ENCODE assay signal across 8 mouse cellular contexts in genomic region chr11:69419443-69419812, GRCm38 (mm10). TPM values are rescaled to one million over a fixed set of nuclear protein-coding genes. Genes with fewer than 3 reads are reported as not detected.
DNase-seq lines count a peak whose midpoint lies in the region; ATAC-seq and TF ChIP-seq lines count a peak whose summit lies in the region.

No protein-coding gene starts in this region.

- no peaks in the 10 kb centered on the region for H3K9me3 ChIP-seq in CH12.LX (replicated peaks; ENCODE audit: low read length)
- H3K9me3 ChIP-seq in embryonic facial prominence, embryonic 13.5 days: no peaks in the 10 kb centered on the region
- no peaks in the 10 kb centered on the region for H3K9me3 ChIP-seq in limb, embryonic 15.5 days

- WGBS in embryonic facial prominence, embryonic 13.5 days: under 1% methylated on average over 19 of the region's 19 CpGs
- WGBS in limb, embryonic 15.5 days: under 1% methylated on average over 19 of the region's 19 CpGs

- peak overlapping the region; percentile 38 to 50 (median 48) for H3K4me3 ChIP-seq in CH12.LX (replicated peaks in 1 of 3; ENCODE audit: low read depth in 2 of 3, low read length in 2 of 3, poor library complexity in 1 of 3)
- H3K4me3 ChIP-seq in embryonic facial prominence, embryonic 13.5 days: peak overlapping the region; percentile 79
- H3K4me3 ChIP-seq in limb, embryonic 15.5 days: peak overlapping the region; percentile 62

- dilution Hi-C loops in CH12.LX (cut with MboI; ENCODE audit: extremely low pct_ligation_motif_present, extremely low pct_unique_long_range_greater_than_20kb, low sequenced_read_pairs): no loop called here

- peak in 1 of 2 experiments; percentile 74; a peak in 2 of 4 replicates for TF ChIP-seq CTCF in CH12.LX (conservative IDR thresholded peaks at IDR 0.05 in 1 of 2, IDR thresholded peaks at IDR 0.05 in 1 of 2; ENCODE audit: low read depth in 2 of 2, low read length in 2 of 2)

- ATAC-seq in embryonic facial prominence, embryonic 13.5 days (ENCODE audit: insufficient number of reproducible peaks, insufficient read depth, low FRiP score, low TSS enrichment, low read depth): no peak
- ATAC-seq in limb, embryonic 15.5 days (ENCODE audit: insufficient number of reproducible peaks, low FRiP score, low TSS enrichment, low read depth): no peak

- peak; percentile 52 for DNase-seq in adrenal gland, adult 2 months
- DNase-seq in adrenal gland, postnatal 25 days: no peak
- peak; percentile 49 for DNase-seq in CH12.LX (ENCODE audit: extremely low read depth)
- DNase-seq in heart, postnatal 4 days: peak; percentile 64
- peak; percentile 69 for DNase-seq in naive thymus-derived CD4-positive, alpha-beta T cell, adult 2 months (ENCODE audit: low read depth)
- no peak for DNase-seq in layer of hippocampus, adult 8-10 months (ENCODE audit: low spot score in 2 of 2)

- H3K4me2 ChIP-seq in CH12.LX (ENCODE audit: insufficient read depth, low read depth, poor library complexity, severe bottlenecking): peak overlapping the region; percentile 93
- peak overlapping the region; percentile 97 for H3K4me2 ChIP-seq in embryonic facial prominence, embryonic 13.5 days
- peak overlapping the region; percentile 94 for H3K4me2 ChIP-seq in limb, embryonic 15.5 days

- no peak for TF ChIP-seq EP300 in CH12.LX (IDR thresholded peaks at IDR 0.05; ENCODE audit: low read length)

- H3K9ac ChIP-seq in CH12.LX (ENCODE audit: insufficient read depth, low read depth): peak overlapping the region; percentile 52
- H3K9ac ChIP-seq in embryonic facial prominence, embryonic 13.5 days: peak overlapping the region; percentile 68
- peak overlapping the region; percentile 35; the same call in 1 of the 2 replicates for H3K9ac ChIP-seq in limb, embryonic 15.5 days

- H3K36me3 ChIP-seq in CH12.LX (replicated peaks in 1 of 2; ENCODE audit: control insufficient read depth in 1 of 2, insufficient read depth in 1 of 2, low read length in 1 of 2): no peaks in the 10 kb centered on the region
- no peaks in the 10 kb centered on the region for H3K36me3 ChIP-seq in embryonic facial prominence, embryonic 13.5 days
- no peaks in the 10 kb centered on the region for H3K36me3 ChIP-seq in limb, embryonic 15.5 days

- peak; percentile 59 for TF ChIP-seq RAD21 in CH12.LX (IDR thresholded peaks at IDR 0.05; ENCODE audit: low read depth, low read length)

- peaks cover 71% of the 10 kb centered on the region for H3K27me3 ChIP-seq in CH12.LX (replicated peaks)
- H3K27me3 ChIP-seq in embryonic facial prominence, embryonic 13.5 days: peaks cover 28% of the 10 kb centered on the region
- peaks cover 25% of the 10 kb centered on the region for H3K27me3 ChIP-seq in limb, embryonic 15.5 days

- in situ Hi-C loops in CH12.LX (cut with MboI; ENCODE audit: low pct_ligation_motif_present, low pct_unique_long_range_greater_than_20kb, low sequenced_read_pairs): no loop called here

- no peak for TF ChIP-seq POLR2A in CH12.LX (IDR thresholded peaks at IDR 0.05; ENCODE audit: low read depth, low read length)

- no peaks in the 10 kb centered on the region for H3K79me2 ChIP-seq in CH12.LX (replicated peaks; ENCODE audit: control insufficient read depth, extremely low read depth, insufficient read depth, poor library complexity, severe bottlenecking)

- H3K4me1 ChIP-seq in CH12.LX (ENCODE audit: control insufficient read depth in 1 of 2, insufficient read depth in 2 of 2): peaks cover 19 to 51% of the 10 kb centered on the region in 2 experiments
- H3K4me1 ChIP-seq in embryonic facial prominence, embryonic 13.5 days: peaks cover 43% of the 10 kb centered on the region
- peaks cover 54% of the 10 kb centered on the region for H3K4me1 ChIP-seq in limb, embryonic 15.5 days

- H3K27ac ChIP-seq in CH12.LX (ENCODE audit: insufficient read depth, low read depth): peak overlapping the region; percentile 29; the same call in 1 of the 2 replicates
- peak overlapping the region; percentile 99 for H3K27ac ChIP-seq in embryonic facial prominence, embryonic 13.5 days
- peak overlapping the region; percentile 98 for H3K27ac ChIP-seq in limb, embryonic 15.5 days

TF ChIP-seq in CH12.LX, 34 proteins besides CTCF, POLR2A, EP300 and RAD21:
- no peak for TF ChIP-seq JUN (IDR thresholded peaks at IDR 0.05; ENCODE audit: insufficient read depth, low read depth, low read length)
- 0 out of 2 replicates have a peak, but pooled peaks have one; percentile 20 for TF ChIP-seq ELF1 (IDR thresholded peaks at IDR 0.05; ENCODE audit: low read depth, low read length)
- peak; percentile 27 for TF ChIP-seq ZC3H11A (IDR thresholded peaks at IDR 0.05; ENCODE audit: low read depth, low read length)
- peak; percentile 42; the same call in 1 of the 2 replicates for TF ChIP-seq MEF2A (IDR thresholded peaks at IDR 0.05; ENCODE audit: borderline replicate concordance, low read depth, low read length)
- peak; percentile 80 for TF ChIP-seq MAZ (IDR thresholded peaks at IDR 0.05; ENCODE audit: low read depth, low read length)
- peak; percentile 29; the same call in 1 of the 2 replicates for TF ChIP-seq MAX (IDR thresholded peaks at IDR 0.05; ENCODE audit: low read length)
- peak; percentile 37; the same call in 1 of the 2 replicates for TF ChIP-seq CHD1 (IDR thresholded peaks at IDR 0.05; ENCODE audit: low read depth, low read length)
- no peak for TF ChIP-seq GABPA (IDR thresholded peaks at IDR 0.05; ENCODE audit: insufficient replicate concordance, low read depth, low read length)
- TF ChIP-seq SMC3 (IDR thresholded peaks at IDR 0.05; ENCODE audit: low read depth, low read length): peak; percentile 71

RNA-seq across cellular contexts. Expression of gene Kdm6b, which starts 6.0 kb away (rescaled TPM):
- total RNA-seq in adrenal gland, adult 2 months (2021): 10 to 100 TPM; 31.4 to 41.5 TPM
- polyA plus RNA-seq in adrenal gland, adult 2 months (2012; rRNA removed): 17.4 and 18.7 TPM in 2 replicates
- total RNA-seq in adrenal gland, postnatal 25 days (2021): 45.1 and 46.2 TPM in 2 replicates
- total RNA-seq in CH12.LX (2012; rRNA removed) (2.9 and 5.7 TPM in 2 replicates), CH12.LX (2014; rRNA removed) (0.36 and 0.66 TPM in 2 replicates)
- polyA plus RNA-seq in CH12.LX (2012; ENCODE audit: insufficient read length, low read depth): 6.0 and 7.2 TPM in 2 replicates
- polyA plus RNA-seq in embryonic facial prominence, embryonic 13.5 days (2015; fragmentation: Nextera tagmentation; extraction: Ambion mirVana): 41.3 and 43.1 TPM in 2 replicates
- total RNA-seq in heart, postnatal 4 days (2021): 10 to 100 TPM; 48.3 to 49.7 TPM
- 30.8 and 32.0 TPM in 2 replicates for polyA plus RNA-seq in limb, embryonic 15.5 days (2015; fragmentation: Nextera tagmentation; extraction: Ambion mirVana)
- total RNA-seq in layer of hippocampus, adult 8-10 months (2022): 10 to 100 TPM; 32.3 to 36.4 (median 34.8) TPM

RNA-seq across cellular contexts. Expression of gene Tmem88, which starts 21.4 kb away (rescaled TPM):
- 10 to 100 TPM; 10.8 to 16.0 TPM for total RNA-seq in adrenal gland, adult 2 months (2021)
- 86.3 and 94.7 TPM in 2 replicates for polyA plus RNA-seq in adrenal gland, adult 2 months (2012; rRNA removed)
- 13.9 and 16.9 TPM in 2 replicates for total RNA-seq in adrenal gland, postnatal 25 days (2021)
- total RNA-seq in CH12.LX (2012; rRNA removed) (0.25 and 0.38 TPM in 2 replicates), CH12.LX (2014; rRNA removed) (not detected in 2 replicates)
- polyA plus RNA-seq in CH12.LX (2012; ENCODE audit: insufficient read length, low read depth): 0.16 and 0.22 TPM in 2 replicates
- polyA plus RNA-seq in embryonic facial prominence, embryonic 13.5 days (2015; fragmentation: Nextera tagmentation; extraction: Ambion mirVana): 13.2 and 16.4 TPM in 2 replicates
- 10 to 100 TPM; 37.1 to 38.3 TPM for total RNA-seq in heart, postnatal 4 days (2021)
- 18.8 and 20.4 TPM in 2 replicates for polyA plus RNA-seq in limb, embryonic 15.5 days (2015; fragmentation: Nextera tagmentation; extraction: Ambion mirVana)
- 1 to 10 TPM; 2.2 to 2.8 (median 2.5) TPM for total RNA-seq in layer of hippocampus, adult 8-10 months (2022)

RNA-seq across cellular contexts. Expression of gene Cyb5d1, which starts 24.0 kb away (rescaled TPM):
- 10 to 100 TPM; 44.2 to 59.7 TPM for total RNA-seq in adrenal gland, adult 2 months (2021)
- polyA plus RNA-seq in adrenal gland, adult 2 months (2012; rRNA removed): 10.7 and 11.8 TPM in 2 replicates
- 43.5 and 51.0 TPM in 2 replicates for total RNA-seq in adrenal gland, postnatal 25 days (2021)
- 28.4 and 37.4 TPM in 2 replicates for total RNA-seq in CH12.LX (2012; rRNA removed)
- 27.3 and 29.3 TPM in 2 replicates for total RNA-seq in CH12.LX (2014; rRNA removed)
- 29.5 and 33.2 TPM in 2 replicates for polyA plus RNA-seq in CH12.LX (2012; ENCODE audit: insufficient read length, low read depth)
- 43.4 and 46.5 TPM in 2 replicates for polyA plus RNA-seq in embryonic facial prominence, embryonic 13.5 days (2015; fragmentation: Nextera tagmentation; extraction: Ambion mirVana)
- 10 to 100 TPM; 21.3 to 22.1 TPM for total RNA-seq in heart, postnatal 4 days (2021)
- 30.2 and 36.6 TPM in 2 replicates for polyA plus RNA-seq in limb, embryonic 15.5 days (2015; fragmentation: Nextera tagmentation; extraction: Ambion mirVana)
- total RNA-seq in layer of hippocampus, adult 8-10 months (2022): 10 to 100 TPM; 37.5 to 51.2 (median 46.5) TPM

RNA-seq across cellular contexts. Expression of gene Naa38, which starts 24.1 kb away (rescaled TPM):
- total RNA-seq in adrenal gland, adult 2 months (2021): 100 to 1,000 TPM; 124 to 157 TPM
- 175 and 193 TPM in 2 replicates for polyA plus RNA-seq in adrenal gland, adult 2 months (2012; rRNA removed)
- total RNA-seq in adrenal gland, postnatal 25 days (2021): 127 and 149 TPM in 2 replicates
- 193 and 208 TPM in 2 replicates for total RNA-seq in CH12.LX (2012; rRNA removed)
- 161 and 201 TPM in 2 replicates for total RNA-seq in CH12.LX (2014; rRNA removed)
- 137 and 153 TPM in 2 replicates for polyA plus RNA-seq in CH12.LX (2012; ENCODE audit: insufficient read length, low read depth)
- polyA plus RNA-seq in embryonic facial prominence, embryonic 13.5 days (2015; fragmentation: Nextera tagmentation; extraction: Ambion mirVana): 145 and 150 TPM in 2 replicates
- 100 to 1,000 TPM in 1 of 2 experiments, 10 to 100 TPM in 1; 92.3 to 101 TPM for total RNA-seq in heart, postnatal 4 days (2021)
- 143 and 144 TPM in 2 replicates for polyA plus RNA-seq in limb, embryonic 15.5 days (2015; fragmentation: Nextera tagmentation; extraction: Ambion mirVana)
- 100 to 1,000 TPM; 101 to 126 (median 111) TPM for total RNA-seq in layer of hippocampus, adult 8-10 months (2022)

RNA-seq across cellular contexts. Expression of gene Chd3, which starts 50.2 kb away (rescaled TPM):
- 10 to 100 TPM; 71.0 to 92.8 TPM for total RNA-seq in adrenal gland, adult 2 months (2021)
- polyA plus RNA-seq in adrenal gland, adult 2 months (2012; rRNA removed): 83.4 and 107 TPM in 2 replicates
- total RNA-seq in adrenal gland, postnatal 25 days (2021): 105 and 111 TPM in 2 replicates
- 66.4 and 69.6 TPM in 2 replicates for total RNA-seq in CH12.LX (2012; rRNA removed)
- 30.6 and 31.9 TPM in 2 replicates for total RNA-seq in CH12.LX (2014; rRNA removed)
- 87.1 and 92.0 TPM in 2 replicates for polyA plus RNA-seq in CH12.LX (2012; ENCODE audit: insufficient read length, low read depth)
- polyA plus RNA-seq in embryonic facial prominence, embryonic 13.5 days (2015; fragmentation: Nextera tagmentation; extraction: Ambion mirVana): 135 and 142 TPM in 2 replicates
- 10 to 100 TPM; 75.3 to 76.7 TPM for total RNA-seq in heart, postnatal 4 days (2021)
- 77.4 and 89.3 TPM in 2 replicates for polyA plus RNA-seq in limb, embryonic 15.5 days (2015; fragmentation: Nextera tagmentation; extraction: Ambion mirVana)
- 100 to 1,000 TPM; 435 to 510 (median 495) TPM for total RNA-seq in layer of hippocampus, adult 8-10 months (2022)

Comparison
In these comparisons a context has a peak if more than half of its experiments do, and no peak if none do; other contexts are left out.
1. DNase-seq: peak in adrenal gland, adult 2 months (single experiment), CH12.LX (single experiment), heart, postnatal 4 days (single experiment) and naive thymus-derived CD4-positive, alpha-beta T cell, adult 2 months (single experiment); none in adrenal gland, postnatal 25 days (single experiment) and layer of hippocampus, adult 8-10 months (0 of 2).
2. H3K27ac ChIP-seq: peak in every context shown above with its lines; median percentile 99 in embryonic facial prominence, embryonic 13.5 days; 98 in limb, embryonic 15.5 days; 29 in CH12.LX.
3. Peak in every context shown above with its lines, with median percentiles within 50 percentile points of each other: H3K4me2 ChIP-seq, H3K4me3 ChIP-seq and H3K9ac ChIP-seq.